Mouse (Mus musculus) embryonic fibroblast, embryonic 13.5 days (primary cell): ENCODE results near the gene Rubcnl.

ENCODE experiments used
- CTCF ChIP-seq: IDR thresholded peaks from 2 replicates; pipeline ENCODE4 v1.5.1; 2011; ENCODE audit warnings: mild to moderate bottlenecking, control low read depth, low read length, moderate library complexity, borderline replicate concordance; ENCODE audit not compliant: insufficient read depth
- POLR2A ChIP-seq: IDR thresholded peaks from 2 replicates; pipeline ENCODE4 v1.6.1; 2011; ENCODE audit warnings: low read depth, mild to moderate bottlenecking, control low read depth, low read length, moderate library complexity

GRCm38 (mm10) chr14:75068430-75069112, 52.7 kb downstream of the Rubcnl start:
- TF ChIP-seq CTCF: no peak
- no peak for TF ChIP-seq POLR2A
